Mouse (Mus musculus): Measurements from ENCODE around the gene Zfp740. TPM values are rescaled to one million over a fixed set of nuclear protein-coding genes. Genes with fewer than 3 reads are reported as not detected.

The Zfp740 gene
- polyA plus RNA-seq, 1 experiment from 2014 or later = 111 TPM

DNA sequence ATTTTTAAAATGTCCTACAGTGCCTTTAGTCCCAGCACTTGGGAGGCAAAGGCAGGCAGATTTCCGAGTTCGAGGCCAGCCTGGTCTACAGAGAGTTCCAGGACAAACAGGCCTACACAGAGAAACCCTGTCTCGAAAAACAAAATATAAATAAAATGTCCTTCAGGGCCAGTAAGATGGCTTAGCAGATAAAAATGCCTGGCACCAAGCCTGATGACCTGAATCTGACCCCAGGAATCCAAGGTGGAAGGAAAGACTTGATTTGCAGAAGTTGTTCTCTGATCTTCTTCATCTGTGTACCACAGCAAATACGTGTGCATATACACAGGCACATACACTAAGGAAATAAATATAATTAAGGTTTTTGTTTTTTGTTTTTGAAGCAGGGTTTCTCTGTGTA is 7.7 kb upstream of the Zfp740 start:
- Histone ChIP-seq H3K9ac (no peak overlapping the region), H3K4me2 (replicated peaks) (no peak overlapping the region), H3K36me3 (no peaks in the 10 kb centered on the region), H3K27ac (no peak overlapping the region), H3K4me3 (no peak overlapping the region), H3K4me1 (no peaks in the 10 kb centered on the region), H3K9me3 (replicated peaks) (no peaks in the 10 kb centered on the region), H3K27me3 (no peaks in the 10 kb centered on the region)
- no peak for ATAC-seq (ENCODE audit: low FRiP score)
- 88% methylated on average over 4 of the region's 4 CpGs for WGBS

DNA sequence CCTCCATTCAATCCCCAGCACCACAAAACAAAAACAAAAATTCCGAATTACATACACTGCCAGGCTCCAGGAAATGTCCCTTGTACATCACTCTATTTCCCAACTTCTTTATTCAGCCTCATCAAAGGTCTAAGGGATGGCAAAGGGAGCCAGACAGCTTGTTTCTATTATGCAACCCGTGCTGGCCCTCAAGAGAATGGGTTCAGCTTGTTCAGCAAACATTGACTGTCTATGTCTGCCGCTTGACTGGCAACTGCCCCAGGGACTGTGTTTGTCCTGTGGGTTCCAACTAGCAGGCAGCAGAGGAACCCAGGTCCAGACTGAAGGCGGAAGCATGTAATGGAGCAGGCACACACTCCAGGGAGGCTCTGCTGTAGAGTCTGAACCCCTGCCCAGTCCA is 4.2 kb upstream of the Zfp740 start:
- Histone ChIP-seq H3K9ac (no peak overlapping the region), H3K4me3 (no peak overlapping the region), H3K4me1 (peaks cover 7% of the 10 kb centered on the region), H3K4me2 (replicated peaks) (no peak overlapping the region), H3K27me3 (no peaks in the 10 kb centered on the region), H3K9me3 (replicated peaks) (no peaks in the 10 kb centered on the region), H3K27ac (no peak overlapping the region), H3K36me3 (no peaks in the 10 kb centered on the region)
- 79% methylated on average over 4 of the region's 4 CpGs for WGBS
- no peak for ATAC-seq (ENCODE audit: low FRiP score)

DNA sequence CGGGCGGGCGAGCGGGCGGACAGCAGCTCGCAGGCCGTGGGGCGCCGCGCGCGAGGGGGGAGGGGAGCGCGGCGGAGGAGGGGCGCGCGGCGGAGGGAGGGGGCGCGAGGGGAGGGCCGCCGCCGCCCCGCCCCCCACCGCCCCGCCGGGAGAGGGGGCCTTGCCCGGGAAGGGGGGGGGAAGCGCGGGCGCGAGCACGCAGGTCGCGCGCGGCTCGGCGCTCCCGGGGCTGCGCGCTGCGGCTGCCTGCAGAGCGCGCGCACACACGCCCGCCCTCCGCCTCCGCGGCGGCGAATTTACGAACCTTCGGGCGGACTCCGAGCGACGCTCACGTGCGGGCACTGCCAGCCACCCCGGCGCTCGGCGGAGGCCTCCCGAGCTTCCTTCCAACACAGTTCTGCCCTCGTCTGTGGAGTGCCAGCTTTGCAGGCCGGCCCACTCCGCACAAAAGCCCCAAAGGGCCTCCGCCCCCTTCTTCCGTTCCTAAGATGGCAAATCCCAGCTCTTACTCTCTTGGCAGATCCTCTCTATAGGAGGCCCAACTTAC is 859 bp downstream of the Zfp740 start:
- peaks cover 25% of the 10 kb centered on the region for H3K36me3 ChIP-seq
- no peaks in the 10 kb centered on the region for H3K27me3 ChIP-seq
- peak overlapping the region; percentile 81 for H3K4me2 ChIP-seq (replicated peaks)
- H3K9me3 ChIP-seq (replicated peaks) = no peaks in the 10 kb centered on the region
- peak; percentile 21 for ATAC-seq (ENCODE audit: low FRiP score)
- peak overlapping the region; percentile 94 for H3K9ac ChIP-seq
- 0% methylated on average over 32 of the region's 72 CpGs for WGBS
- peak overlapping the region; percentile 87 for H3K4me3 ChIP-seq
- H3K4me1 ChIP-seq = peaks cover 39% of the 10 kb centered on the region
- H3K27ac ChIP-seq = peak overlapping the region; percentile 99

DNA sequence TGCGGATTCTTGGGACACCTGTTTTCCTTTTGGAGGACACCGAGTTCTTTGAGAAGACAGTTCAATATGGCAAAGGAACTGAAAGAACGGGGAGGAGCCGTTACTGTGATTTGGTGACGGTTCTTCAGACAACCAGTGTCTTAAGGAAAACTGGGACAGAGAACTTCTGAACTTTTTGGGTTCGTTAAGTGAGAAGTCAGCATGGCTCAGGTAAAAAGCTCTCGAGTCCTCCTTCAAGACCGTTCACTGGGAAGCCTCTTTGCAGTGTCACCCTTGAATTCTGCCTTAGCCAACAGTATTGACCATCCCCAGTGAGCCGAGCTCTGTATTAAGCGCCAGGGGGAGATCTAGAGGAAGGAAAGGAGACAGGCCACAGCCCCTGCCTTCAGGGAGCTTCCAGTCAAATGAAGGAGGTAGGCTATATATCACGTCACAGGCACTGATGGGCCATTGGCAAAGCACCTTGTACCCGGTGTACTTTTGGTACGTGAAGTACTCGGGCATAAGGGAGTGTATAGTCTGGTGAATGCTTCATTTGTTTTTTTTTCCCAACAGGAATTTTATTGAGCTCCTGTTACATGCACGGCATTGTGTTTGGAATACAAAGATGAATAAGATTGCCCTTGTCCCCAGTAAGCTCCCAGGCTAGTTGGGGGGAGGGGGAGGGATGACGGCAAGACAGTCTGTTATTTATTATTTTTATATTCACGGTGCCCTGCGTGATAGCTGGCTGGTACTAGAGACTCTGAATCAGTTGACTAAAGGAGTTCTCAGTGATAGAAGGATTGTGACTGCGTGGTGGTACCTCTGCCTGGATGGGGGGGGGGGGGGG is 1.8 kb downstream of the Zfp740 start, which contains the start of gene Csad:
TSS of gene Csad (minus strand) at position 51 of the 832 bp plus-strand sequence.
- 65% methylated on average over 19 of the region's 19 CpGs for WGBS
- H3K4me3 ChIP-seq = peak within 1 kb of the TSS; percentile 87

DNA sequence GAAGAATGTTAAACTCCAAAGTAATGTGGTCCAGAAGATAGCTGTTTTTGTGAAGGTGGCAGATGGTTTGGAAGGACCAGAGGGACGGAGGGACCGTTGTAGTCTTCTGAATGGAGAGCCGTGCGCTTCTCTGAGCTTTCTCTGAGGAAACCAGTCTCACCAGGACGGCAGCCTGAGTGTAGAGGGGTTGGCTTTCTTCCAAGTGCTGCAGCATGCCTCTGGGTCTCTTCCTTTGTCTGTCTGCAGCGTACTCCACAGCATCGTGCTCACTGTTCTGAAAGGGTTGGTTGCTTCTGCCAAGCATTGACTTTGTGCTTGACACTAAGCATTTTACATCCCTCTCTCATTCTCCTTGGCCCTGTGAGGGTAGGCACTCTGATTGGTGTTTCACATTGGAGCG is 2.7 kb downstream of the Zfp740 start:
- Histone ChIP-seq H3K27ac (peak overlapping the region; percentile 99), H3K4me1 (peaks cover 39% of the 10 kb centered on the region), H3K4me3 (peak overlapping the region; percentile 87), H3K9me3 (replicated peaks) (no peaks in the 10 kb centered on the region), H3K27me3 (no peaks in the 10 kb centered on the region), H3K4me2 (replicated peaks) (peak overlapping the region; percentile 81), H3K9ac (peak overlapping the region; percentile 94), H3K36me3 (peaks cover 43% of the 10 kb centered on the region)
- 0 out of 2 replicates have a peak, but pooled peaks have one; percentile 35 for ATAC-seq (ENCODE audit: low FRiP score)
- WGBS = 48% methylated on average over 8 of the region's 8 CpGs

More for the DNA sequence above, 1.8 kb downstream of the Zfp740 start, which contains the start of gene Csad:
- no peak for ATAC-seq (ENCODE audit: low FRiP score)
- H3K9ac ChIP-seq = peak within 1 kb of the TSS; percentile 94
- peak within 1 kb of the TSS; percentile 81 for H3K4me2 ChIP-seq (replicated peaks)
- H3K9me3 ChIP-seq (replicated peaks) = no peaks in the 10 kb centered on the region
- H3K36me3 ChIP-seq = peaks cover 34% of the 10 kb centered on the region
- peak within 1 kb of the TSS; percentile 99 for H3K27ac ChIP-seq
- H3K27me3 ChIP-seq = no peaks in the 10 kb centered on the region
- H3K4me1 ChIP-seq = peaks cover 39% of the 10 kb centered on the region

DNA sequence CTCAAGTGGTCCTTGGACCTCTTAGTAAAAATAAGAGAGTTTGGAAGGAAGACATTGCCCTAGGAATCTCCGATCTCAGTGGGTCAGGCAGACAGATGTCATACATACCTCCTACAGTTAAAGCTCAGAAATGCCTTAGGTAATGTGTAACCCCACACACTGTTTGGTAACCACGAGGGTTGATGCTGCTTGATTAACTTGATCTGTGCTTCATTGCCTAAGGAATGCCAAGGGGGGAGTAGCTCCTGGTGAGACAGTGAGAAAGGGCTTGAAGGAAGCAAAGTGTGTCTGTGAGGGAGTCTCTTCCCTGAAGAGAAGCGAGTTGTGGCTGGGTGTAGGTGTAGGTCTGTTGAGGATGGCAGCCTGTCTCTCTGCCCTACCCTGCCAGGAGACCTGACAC is 4.3 kb downstream of the Zfp740 start:
- Histone ChIP-seq H3K9me3 (replicated peaks) (no peaks in the 10 kb centered on the region), H3K27ac (no peak overlapping the region), H3K4me1 (peaks cover 36% of the 10 kb centered on the region), H3K4me3 (no peak overlapping the region), H3K4me2 (replicated peaks) (no peak overlapping the region), H3K9ac (no peak overlapping the region), H3K27me3 (no peaks in the 10 kb centered on the region), H3K36me3 (peaks cover 55% of the 10 kb centered on the region)
- no peak for ATAC-seq (ENCODE audit: low FRiP score)
- 80% methylated on average over 3 of the region's 3 CpGs for WGBS

DNA sequence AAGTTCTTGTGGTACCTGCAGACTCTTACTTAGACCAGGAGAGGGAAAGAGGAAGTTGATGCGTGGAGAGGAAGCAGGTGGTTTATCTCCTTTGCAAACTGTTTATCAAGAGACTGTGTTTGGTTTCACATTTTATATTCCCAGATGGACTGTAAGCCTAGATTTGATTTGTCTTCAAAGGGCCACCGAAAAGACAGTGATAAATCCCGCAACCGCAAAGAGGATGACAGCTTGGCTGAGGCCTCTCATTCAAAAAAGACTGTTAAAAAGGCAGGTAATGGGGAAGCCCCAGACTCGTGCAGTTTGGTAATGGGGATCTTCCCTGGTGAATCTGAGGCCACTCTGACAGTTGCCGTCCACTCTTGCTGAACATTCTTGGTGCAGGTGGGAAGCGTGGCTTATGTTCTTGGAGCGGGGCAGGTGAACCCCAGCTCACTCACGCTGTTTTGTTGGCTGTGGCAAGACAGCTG is 5.1 kb downstream of the Zfp740 start:
- Histone ChIP-seq H3K27me3 (no peaks in the 10 kb centered on the region), H3K9ac (no peak overlapping the region), H3K4me3 (no peak overlapping the region), H3K4me2 (replicated peaks) (no peak overlapping the region), H3K36me3 (peaks cover 62% of the 10 kb centered on the region), H3K27ac (no peak overlapping the region), H3K4me1 (peaks cover 32% of the 10 kb centered on the region), H3K9me3 (replicated peaks) (no peaks in the 10 kb centered on the region)
- 91% methylated on average over 9 of the region's 9 CpGs for WGBS
- no peak for ATAC-seq (ENCODE audit: low FRiP score)

DNA sequence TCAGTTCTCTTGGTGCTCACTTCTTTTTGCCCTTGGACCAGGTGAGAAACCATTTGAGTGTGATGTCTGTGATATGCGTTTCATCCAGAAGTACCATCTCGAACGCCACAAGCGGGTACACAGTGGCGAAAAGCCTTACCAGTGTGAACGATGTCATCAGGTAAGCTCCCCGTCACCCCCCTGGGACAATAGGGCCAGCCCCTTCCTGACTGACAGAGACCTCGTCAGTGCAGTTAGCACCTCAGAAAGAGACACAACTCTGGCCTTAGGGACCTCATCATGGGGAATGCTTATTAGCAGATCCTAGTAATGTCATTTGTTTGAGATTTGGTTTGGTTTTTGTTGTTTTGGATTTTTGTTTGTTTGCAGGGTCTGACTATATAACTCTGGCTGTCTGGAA is 6.1 kb downstream of the Zfp740 start:
- no peak for ATAC-seq (ENCODE audit: low FRiP score)
- peaks cover 72% of the 10 kb centered on the region for H3K36me3 ChIP-seq
- H3K27me3 ChIP-seq = no peaks in the 10 kb centered on the region
- no peaks in the 10 kb centered on the region for H3K9me3 ChIP-seq (replicated peaks)
- H3K4me2 ChIP-seq (replicated peaks) = no peak overlapping the region
- no peak overlapping the region for H3K27ac ChIP-seq
- no peak overlapping the region for H3K4me3 ChIP-seq
- 93% methylated on average over 8 of the region's 8 CpGs for WGBS
- H3K4me1 ChIP-seq = peaks cover 32% of the 10 kb centered on the region
- H3K9ac ChIP-seq = no peak overlapping the region

DNA sequence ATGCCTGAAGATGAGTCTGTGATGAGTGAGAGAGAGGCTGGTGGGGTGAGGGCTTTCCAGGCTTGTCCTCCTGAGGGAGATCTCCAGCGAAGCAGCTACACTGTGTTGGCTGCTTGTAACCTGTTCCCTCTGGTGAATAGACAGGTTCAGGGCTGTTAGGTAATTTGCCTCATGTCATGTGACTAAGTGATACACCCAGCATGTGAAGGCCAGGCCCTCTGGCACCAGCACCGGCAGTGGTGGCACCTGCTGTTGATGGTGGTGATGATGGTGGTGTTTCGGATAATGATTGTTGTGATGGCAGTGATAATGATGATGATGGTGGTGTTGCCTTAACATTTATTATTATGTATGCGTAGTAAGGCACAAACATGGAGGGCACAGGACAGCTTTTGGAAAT is 7.8 kb downstream of the Zfp740 start:
- WGBS = 96% methylated on average over 4 of the region's 4 CpGs
- ATAC-seq (ENCODE audit: low FRiP score) = no peak
- peaks cover 82% of the 10 kb centered on the region for H3K36me3 ChIP-seq

DNA sequence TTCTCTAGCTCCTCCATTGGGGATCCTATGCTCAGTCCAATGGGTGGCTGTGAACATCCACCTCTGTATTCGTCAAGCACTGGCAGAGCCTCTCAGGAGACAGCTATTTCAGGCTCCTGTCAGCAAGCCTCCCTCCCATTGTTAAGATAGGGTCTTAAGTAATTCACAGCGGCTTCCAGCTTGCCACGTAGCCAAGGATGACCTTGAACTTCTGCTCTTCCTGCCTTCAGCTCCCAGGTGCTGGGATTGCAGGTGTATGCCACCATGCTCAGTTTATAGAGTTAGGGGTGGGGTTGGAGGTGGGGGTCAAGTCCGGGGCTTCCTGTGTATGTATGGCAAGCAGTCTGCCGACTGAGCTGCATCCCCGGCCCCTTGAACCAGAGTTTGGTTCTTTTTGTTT is 8.8 kb downstream of the Zfp740 start:
- H3K4me3 ChIP-seq = no peak overlapping the region
- H3K36me3 ChIP-seq = peaks cover 87% of the 10 kb centered on the region
- peaks cover 7% of the 10 kb centered on the region for H3K4me1 ChIP-seq
- no peak overlapping the region for H3K27ac ChIP-seq
- no peak for ATAC-seq (ENCODE audit: low FRiP score)
- no peak overlapping the region for H3K4me2 ChIP-seq (replicated peaks)
- no peaks in the 10 kb centered on the region for H3K27me3 ChIP-seq
- no peaks in the 10 kb centered on the region for H3K9me3 ChIP-seq (replicated peaks)
- no peak overlapping the region for H3K9ac ChIP-seq
- WGBS = 86% methylated on average over 6 of the region's 6 CpGs

More for the DNA sequence above, 7.8 kb downstream of the Zfp740 start:
- Histone ChIP-seq H3K27me3 (no peaks in the 10 kb centered on the region), H3K4me3 (no peak overlapping the region), H3K4me2 (replicated peaks) (no peak overlapping the region), H3K27ac (no peak overlapping the region), H3K9ac (no peak overlapping the region), H3K9me3 (replicated peaks) (no peaks in the 10 kb centered on the region), H3K4me1 (peaks cover 15% of the 10 kb centered on the region)

DNA sequence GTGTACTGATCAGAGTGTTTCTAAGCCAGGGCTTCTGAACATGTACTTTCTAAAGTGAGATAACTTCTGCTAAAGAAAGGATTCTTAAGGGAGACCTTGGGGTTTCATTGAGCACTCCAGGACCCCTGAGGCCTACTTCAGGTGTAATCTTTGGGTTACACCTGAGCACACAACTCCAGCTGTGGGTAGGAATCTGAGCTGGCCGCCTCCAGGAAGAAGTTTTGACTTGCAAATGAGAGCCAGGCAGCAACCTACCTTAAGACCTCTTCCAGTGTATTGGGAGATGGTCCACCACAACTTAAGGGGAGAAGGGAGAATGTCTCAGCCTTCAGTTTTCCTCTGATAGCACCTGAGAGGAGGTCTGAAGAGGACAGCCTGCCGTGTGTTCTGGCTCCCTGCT is 11.1 kb downstream of the Zfp740 start:
- Histone ChIP-seq H3K27me3 (no peaks in the 10 kb centered on the region), H3K27ac (no peak overlapping the region), H3K4me3 (no peak overlapping the region), H3K36me3 (peaks cover 70% of the 10 kb centered on the region), H3K9ac (no peak overlapping the region), H3K4me1 (no peaks in the 10 kb centered on the region), H3K4me2 (replicated peaks) (no peak overlapping the region), H3K9me3 (replicated peaks) (no peaks in the 10 kb centered on the region)
- 42% methylated on average over 2 of the region's 2 CpGs for WGBS
- no peak for ATAC-seq (ENCODE audit: low FRiP score)

DNA sequence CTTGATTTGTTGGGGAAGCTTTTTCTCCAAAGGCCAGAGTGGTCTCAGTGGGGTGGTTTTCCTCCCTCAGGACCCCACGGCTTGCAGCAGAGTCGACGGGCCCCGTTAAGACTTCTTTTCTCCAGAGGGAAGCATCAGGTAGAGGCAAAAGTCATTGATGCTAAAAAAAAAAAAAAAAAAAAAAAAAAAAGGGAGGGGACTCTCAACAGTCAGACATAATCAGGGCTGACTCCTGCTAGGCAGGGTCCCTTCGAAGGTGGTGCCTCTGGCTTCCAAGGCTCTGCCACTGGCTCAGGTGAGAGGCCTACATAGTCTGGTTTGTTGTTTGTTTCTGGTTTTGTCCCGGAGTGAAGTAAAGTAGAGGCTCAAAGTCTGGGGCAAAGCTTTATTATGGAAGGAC is 12.6 kb downstream of the Zfp740 start:
- H3K27ac ChIP-seq = no peak overlapping the region
- H3K4me3 ChIP-seq = no peak overlapping the region
- H3K9ac ChIP-seq = no peak overlapping the region
- no peak overlapping the region for H3K4me2 ChIP-seq (replicated peaks)
- H3K9me3 ChIP-seq (replicated peaks) = no peaks in the 10 kb centered on the region
- peaks cover 56% of the 10 kb centered on the region for H3K36me3 ChIP-seq
- ATAC-seq (ENCODE audit: low FRiP score) = no peak
- no peaks in the 10 kb centered on the region for H3K4me1 ChIP-seq
- no peaks in the 10 kb centered on the region for H3K27me3 ChIP-seq
- 70% methylated on average over 6 of the region's 6 CpGs for WGBS
